Mouse (Mus musculus) heart, embryonic 14.5 days (tissue): ENCODE data around the gene Mapre1. TPM values are rescaled to one million over a fixed set of nuclear protein-coding genes. Genes with fewer than 3 reads are reported as not detected.
A peak's percentile ranks its signal among the peaks of the same experiment; 100 is the strongest.
"Not testable (repeated sequence)": the region's sequence is repeated elsewhere in the genome, so short reads cannot be mapped to it uniquely, and the experiment has no call there.

Experiments used
- ATAC-seq: fragments of 200-750 bp; cut with Nextera tagmentation; 2 replicates; pipeline ENCODE4 v1.8.0; 2017; ENCODE audit warnings: low read depth, moderate TSS enrichment; ENCODE audit not compliant: insufficient number of reproducible peaks, insufficient read depth, low FRiP score
- H3K27ac ChIP-seq, 2 experiments: fragments of 200-500 bp in 1 of 2; fragments of 300-500 bp in 1 of 2; sonication (generic) in 1 of 2; replicated peaks in 1 of 2; 2 replicates each; pipeline ENCODE4 v1.5.1; 2012 to 2014; ENCODE audit warnings: low read depth in 2 of 2, low read length in 2 of 2, control low read depth in 1 of 2, mild to moderate bottlenecking in 1 of 2, mixed read lengths in 1 of 2; ENCODE audit not compliant: control insufficient read depth in 1 of 2, insufficient read depth in 1 of 2
- H3K27me3 ChIP-seq: fragments of 300-500 bp; sonication (generic); 2 replicates; pipeline ENCODE4 v1.6.1; 2014; ENCODE audit warnings: mild to moderate bottlenecking, low read length, control low read depth; ENCODE audit not compliant: control insufficient read depth, insufficient read depth
- H3K36me3 ChIP-seq: fragments of 300-500 bp; sonication (generic); 2 replicates; pipeline ENCODE4 v1.6.1; 2014; ENCODE audit warnings: mild to moderate bottlenecking, control low read depth, low read length, mixed read lengths; ENCODE audit not compliant: control insufficient read depth, insufficient read depth
- H3K4me1 ChIP-seq, 2 experiments: fragments of 200-500 bp in 1 of 2; fragments of 300-500 bp in 1 of 2; sonication (generic) in 1 of 2; 2 replicates each; pipeline ENCODE4 v1.6.1; 2012 to 2014; ENCODE audit warnings: low read length in 2 of 2, control low read depth in 1 of 2, mixed read lengths in 1 of 2; ENCODE audit not compliant: control insufficient read depth in 2 of 2, insufficient read depth in 2 of 2
- H3K4me2 ChIP-seq: fragments of 300-500 bp; sonication (generic); 2 replicates; pipeline ENCODE4 v1.6.1; 2014; ENCODE audit warnings: mild to moderate bottlenecking, low read length
- H3K4me3 ChIP-seq, 2 experiments: fragments of 200-500 bp in 1 of 2; fragments of 300-500 bp in 1 of 2; sonication (generic) in 1 of 2; 2 replicates each; pipeline ENCODE4 v1.5.1; 2012 to 2014; ENCODE audit warnings: low read length in 2 of 2, mild to moderate bottlenecking in 2 of 2, control low read depth in 1 of 2, low read depth in 1 of 2, moderate library complexity in 1 of 2; ENCODE audit not compliant: control insufficient read depth in 1 of 2, insufficient read depth in 1 of 2
- H3K9ac ChIP-seq: fragments of 300-500 bp; sonication (generic); 2 replicates; pipeline ENCODE4 v1.6.1; 2014; ENCODE audit warnings: mild to moderate bottlenecking, low read length
- H3K9me3 ChIP-seq: fragments of 300-500 bp; sonication (generic); 2 replicates; pipeline ENCODE4 v1.6.1; 2016; ENCODE audit warnings: low read length, control low read depth; ENCODE audit not compliant: control insufficient read depth
- WGBS: fragments of 180-500 bp; shearing (Covaris S2); extraction: QIAGEN DNeasy Blood & Tissue Kit; methylation state at CpG from one replicate; pipeline ENCODE4 v1.1.7; 2014; 5-methylcytosine and 5-hydroxymethylcytosine counted together
- polyA plus RNA-seq: library from polyadenylated mRNA; unstranded; fragments of >200 nt; fragmentation: Nextera tagmentation; extraction: Ambion mirVana; gene quantifications from 2 replicates; pipeline ENCODE4 v1.2.1, GENCODE M21; 2014

The Mapre1 gene
- polyA plus RNA-seq, 1 experiment from 2014 or later: 231 TPM

DNA sequence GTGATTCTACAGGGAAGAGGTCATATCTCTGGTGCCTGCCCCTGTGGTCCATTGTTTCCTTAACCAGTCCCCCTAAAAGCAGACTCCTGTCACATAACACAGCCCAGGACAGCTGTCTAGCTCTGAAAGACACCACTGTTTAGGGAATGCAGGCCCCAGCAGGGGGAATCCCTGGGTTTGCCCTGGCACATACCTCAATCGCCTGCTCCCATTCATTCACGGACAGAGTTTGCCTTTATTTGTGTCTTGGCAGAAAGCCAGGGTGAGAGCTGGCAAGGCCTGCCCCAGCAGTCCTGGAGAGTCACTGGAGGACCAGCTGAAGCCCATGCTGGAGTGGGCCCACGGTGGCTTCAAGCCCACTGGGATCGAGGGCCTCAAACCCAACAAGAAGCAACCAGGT, 27.8 kb upstream of the Mapre1 start:
- ATAC-seq: peak; percentile 52; the same call in 1 of the 2 replicates
- H3K4me2 ChIP-seq: no peak overlapping the region
- 15% methylated on average over 4 of the region's 4 CpGs for WGBS

DNA sequence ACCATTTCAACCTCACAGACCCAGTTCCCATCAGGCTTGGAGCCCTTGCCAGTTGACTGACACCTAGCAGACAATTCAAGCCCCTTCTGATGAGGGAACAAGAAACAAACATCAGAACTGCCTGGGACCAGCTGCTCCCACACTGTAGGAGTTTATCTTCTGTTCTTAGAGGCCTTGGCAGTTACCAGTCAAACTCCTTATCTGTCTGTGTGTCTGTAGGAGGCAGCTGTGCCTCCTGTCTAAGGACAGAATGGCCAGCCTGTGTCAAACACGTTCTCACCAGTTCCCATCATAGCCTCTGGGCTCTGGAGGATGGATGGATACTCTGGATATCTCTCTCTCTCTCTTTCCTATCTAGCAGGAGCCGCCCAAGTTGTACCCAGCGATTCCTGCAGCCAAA, 23.2 kb upstream of the Mapre1 start:
- not testable (repeated sequence) for H3K4me1 ChIP-seq, ATAC-seq, H3K27me3 ChIP-seq, H3K9ac ChIP-seq, H3K4me2 ChIP-seq, H3K9me3 ChIP-seq, H3K36me3 ChIP-seq, H3K27ac ChIP-seq, H3K4me3 ChIP-seq
- 39% methylated on average over 3 of the region's 3 CpGs for WGBS

More for the DNA sequence above, 27.8 kb upstream of the Mapre1 start:
- Histone ChIP-seq H3K27me3 (no peaks in the 10 kb centered on the region), H3K4me1 (peaks cover 11 to 31% of the 10 kb centered on the region in 2 experiments), H3K9me3 (no peaks in the 10 kb centered on the region), H3K4me3 (no peak overlapping the region), H3K36me3 (no peaks in the 10 kb centered on the region), H3K9ac (no peak overlapping the region), H3K27ac (peak overlapping the region; percentile 31 to 71)

- H3K4me2 ChIP-seq: no peak overlapping the region
- WGBS: 67% methylated on average over 1 of the region's 1 CpGs
- H3K4me3 ChIP-seq: no peak overlapping the region
- peaks cover 0 to 4% of the 10 kb centered on the region in 2 experiments; a peak in 1 of 4 replicates for H3K4me1 ChIP-seq
- no peak for ATAC-seq
- no peaks in the 10 kb centered on the region for H3K36me3 ChIP-seq
- no peak overlapping the region for H3K9ac ChIP-seq
- H3K9me3 ChIP-seq: no peaks in the 10 kb centered on the region
- no peaks in the 10 kb centered on the region for H3K27me3 ChIP-seq
- no peak overlapping the region for H3K27ac ChIP-seq
Measured at GRCm38 (mm10) chr2:153723098-153723497, 18.0 kb upstream of the Mapre1 start.

DNA sequence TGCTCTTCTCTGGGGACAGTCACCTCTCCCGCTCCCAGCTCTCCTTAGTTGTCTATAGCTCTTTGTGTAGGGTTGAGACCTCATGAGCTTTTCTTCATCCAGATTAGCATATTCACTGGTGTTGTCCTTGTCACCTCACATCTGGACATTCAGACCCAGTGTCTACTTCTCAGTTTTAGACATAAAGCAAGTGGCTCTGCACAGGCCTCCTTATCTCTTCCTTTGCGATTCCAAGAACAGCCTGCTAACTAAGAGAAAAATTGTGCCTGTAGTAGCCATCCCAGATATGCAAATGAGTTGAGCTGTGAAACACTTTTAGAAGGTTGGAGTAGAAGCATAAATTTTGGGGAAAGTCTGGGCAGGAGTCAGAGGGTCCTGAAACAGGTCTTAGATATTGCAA, 16.6 kb upstream of the Mapre1 start:
- Histone ChIP-seq H3K9ac (no peak overlapping the region), H3K4me1 (peaks cover 0 to 4% of the 10 kb centered on the region in 2 experiments; a peak in 1 of 4 replicates), H3K27me3 (no peaks in the 10 kb centered on the region), H3K4me3 (no peak overlapping the region), H3K9me3 (no peaks in the 10 kb centered on the region), H3K4me2 (no peak overlapping the region), H3K27ac (no peak overlapping the region), H3K36me3 (no peaks in the 10 kb centered on the region)
- ATAC-seq: no peak
- 41% methylated on average over 2 of the region's 2 CpGs for WGBS

DNA sequence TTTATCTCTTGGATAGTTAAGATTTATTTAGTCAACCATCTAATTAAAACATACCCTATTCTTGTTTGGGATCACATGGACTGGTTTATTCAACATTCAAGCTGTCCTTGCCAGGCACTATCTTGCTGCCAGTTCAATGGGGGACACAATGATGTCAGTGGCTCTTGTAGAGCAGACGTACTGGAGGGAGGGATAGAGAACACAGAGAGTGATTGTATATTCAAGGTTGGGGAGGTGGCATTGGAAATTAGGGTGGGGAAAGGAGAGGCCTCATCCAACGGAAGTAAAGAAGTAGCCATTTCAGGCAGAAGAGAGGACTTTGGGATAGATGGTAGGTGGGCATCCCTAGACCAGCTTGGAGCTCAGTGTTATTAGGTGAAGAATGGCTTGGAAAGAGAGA, 16.2 kb upstream of the Mapre1 start:
- Histone ChIP-seq H3K9ac (no peak overlapping the region), H3K27me3 (no peaks in the 10 kb centered on the region), H3K36me3 (no peaks in the 10 kb centered on the region), H3K4me1 (peaks cover 0 to 4% of the 10 kb centered on the region in 2 experiments; a peak in 1 of 4 replicates), H3K4me2 (no peak overlapping the region), H3K9me3 (no peaks in the 10 kb centered on the region), H3K4me3 (no peak overlapping the region), H3K27ac (no peak overlapping the region)
- ATAC-seq: no peak
- 60% methylated on average over 2 of the region's 2 CpGs for WGBS

GRCm38 (mm10) chr2:153725291-153725690, 15.8 kb upstream of the Mapre1 start:
- no peak overlapping the region for H3K27ac ChIP-seq
- H3K36me3 ChIP-seq: no peaks in the 10 kb centered on the region
- no peak overlapping the region for H3K4me2 ChIP-seq
- H3K27me3 ChIP-seq: no peaks in the 10 kb centered on the region
- WGBS: 92% methylated on average over 4 of the region's 4 CpGs
- ATAC-seq: no peak
- no peak overlapping the region for H3K4me3 ChIP-seq
- H3K9ac ChIP-seq: no peak overlapping the region
- H3K9me3 ChIP-seq: no peaks in the 10 kb centered on the region
- peaks cover 0 to 4% of the 10 kb centered on the region in 2 experiments; a peak in 1 of 4 replicates for H3K4me1 ChIP-seq

DNA sequence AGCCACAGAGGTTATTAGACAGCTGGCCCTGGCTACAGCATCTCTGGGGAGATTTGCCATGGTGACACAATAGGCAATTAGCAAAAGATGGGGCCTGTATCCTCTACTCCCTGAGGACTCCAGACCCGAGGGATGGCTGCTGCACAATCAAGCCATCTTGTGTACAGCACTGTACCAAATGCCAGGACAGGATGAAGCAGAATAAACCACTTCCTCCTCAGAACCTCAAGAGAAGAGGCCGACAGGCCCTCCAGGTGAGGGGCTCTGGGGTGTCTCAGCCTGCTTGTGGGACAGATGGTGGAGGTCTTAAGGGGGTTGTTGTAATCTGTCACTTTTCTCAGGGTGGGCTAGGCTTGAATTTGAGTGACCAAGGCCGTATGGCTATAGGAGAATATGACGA, 7.0 kb upstream of the Mapre1 start:
- WGBS: 76% methylated on average over 4 of the region's 4 CpGs

DNA sequence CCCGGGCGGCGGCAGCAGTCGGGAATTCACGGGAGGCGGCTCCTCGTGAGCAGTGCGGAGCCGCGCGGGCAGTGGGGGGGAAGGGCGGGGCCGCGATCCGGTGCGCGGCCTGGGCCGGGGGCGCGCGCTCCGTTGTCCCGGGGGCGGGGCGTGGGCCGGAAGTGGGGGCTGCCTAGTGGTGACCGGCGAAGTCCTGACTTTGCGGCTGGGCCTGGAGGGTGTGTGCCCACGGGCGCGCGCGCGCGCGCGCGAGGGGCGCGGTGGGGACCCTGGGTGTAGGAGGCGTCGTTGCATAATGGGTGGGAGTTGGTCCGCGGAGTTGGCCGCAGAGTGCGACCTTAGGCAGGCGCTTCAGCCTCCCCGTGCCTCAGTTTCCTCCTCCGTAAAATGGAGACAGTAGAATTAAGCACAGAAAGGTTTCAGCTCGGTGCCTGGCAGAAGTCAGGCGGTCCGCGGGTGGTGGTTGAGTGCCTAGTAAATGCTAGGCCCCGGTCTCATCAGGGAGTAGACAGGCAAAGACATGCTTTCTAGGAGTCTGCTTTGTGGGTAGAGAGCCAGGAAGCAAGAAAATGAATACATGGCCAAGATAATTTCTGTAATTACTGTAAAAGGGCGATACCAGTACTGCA, 477 bp downstream of the Mapre1 start:
- Histone ChIP-seq H3K9ac (peak overlapping the region; percentile 95), H3K4me2 (peak overlapping the region; percentile 93), H3K27me3 (no peaks in the 10 kb centered on the region), H3K36me3 (peaks cover 10% of the 10 kb centered on the region), H3K27ac (peak overlapping the region; percentile 89 to 96), H3K4me3 (peak overlapping the region; percentile 94 to 96), H3K9me3 (no peaks in the 10 kb centered on the region), H3K4me1 (peaks cover 15 to 35% of the 10 kb centered on the region in 2 experiments)
- 3% methylated on average over 49 of the region's 56 CpGs for WGBS
- ATAC-seq: peak; percentile 87

More for the DNA sequence above, 7.0 kb upstream of the Mapre1 start:
- H3K27me3 ChIP-seq: no peaks in the 10 kb centered on the region
- no peak overlapping the region for H3K4me2 ChIP-seq
- H3K4me1 ChIP-seq: no peaks in the 10 kb centered on the region
- no peak overlapping the region for H3K4me3 ChIP-seq
- no peak for ATAC-seq
- no peak overlapping the region for H3K9ac ChIP-seq
- no peaks in the 10 kb centered on the region for H3K9me3 ChIP-seq
- no peak overlapping the region for H3K27ac ChIP-seq
- no peaks in the 10 kb centered on the region for H3K36me3 ChIP-seq
